Mouse (Mus musculus) forebrain, embryonic 15.5 days (tissue): ENCODE results near the gene Vmn2r14. TPM values are rescaled to one million over a fixed set of nuclear protein-coding genes. Genes with fewer than 3 reads are reported as not detected.
"Not testable (repeated sequence)": the region's sequence is repeated elsewhere in the genome, so short reads cannot be mapped to it uniquely, and the experiment has no call there.

Experiments used
- ATAC-seq: fragments of 200-750 bp; cut with Nextera tagmentation; replicated peaks from 2 replicates; pipeline ENCODE4 v1.8.0; 2017; ENCODE audit warnings: mild to moderate bottlenecking, moderate TSS enrichment, moderate library complexity
- H3K27ac ChIP-seq: fragments of 300-500 bp; sonication (generic); replicated peaks from 2 replicates; pipeline ENCODE4 v1.5.1; 2015; ENCODE audit warnings: mild to moderate bottlenecking, inconsistent platforms
- H3K27me3 ChIP-seq: fragments of 300-500 bp; sonication (generic); 2 replicates; pipeline ENCODE4 v1.6.1; 2015; ENCODE audit warnings: inconsistent platforms
- H3K36me3 ChIP-seq: fragments of 300-500 bp; sonication (generic); 2 replicates; pipeline ENCODE4 v1.6.1; 2015; ENCODE audit warnings: mild to moderate bottlenecking, inconsistent platforms
- H3K4me1 ChIP-seq: fragments of 300-500 bp; sonication (generic); 2 replicates; pipeline ENCODE4 v1.6.1; 2015; ENCODE audit warnings: inconsistent platforms
- H3K4me2 ChIP-seq: fragments of 300-500 bp; sonication (generic); replicated peaks from 2 replicates; pipeline ENCODE4 v1.6.1; 2015; ENCODE audit warnings: mild to moderate bottlenecking, inconsistent platforms
- H3K4me3 ChIP-seq: fragments of 300-500 bp; sonication (generic); 2 replicates; pipeline ENCODE4 v1.5.1; 2015; ENCODE audit warnings: mild to moderate bottlenecking, inconsistent platforms
- H3K9ac ChIP-seq: fragments of 300-500 bp; sonication (generic); replicated peaks from 2 replicates; pipeline ENCODE4 v1.6.1; 2015; ENCODE audit warnings: mild to moderate bottlenecking, inconsistent platforms
- H3K9me3 ChIP-seq: fragments of 300-500 bp; sonication (generic); 2 replicates; pipeline ENCODE4 v1.6.1; 2016; ENCODE audit warnings: inconsistent platforms
- WGBS: fragments of 180-500 bp; shearing (Covaris S2); methylation state at CpG from one replicate; pipeline ENCODE4 v1.1.7; 2015; ENCODE audit warnings: mixed read lengths; 5-methylcytosine and 5-hydroxymethylcytosine counted together
- polyA plus RNA-seq: library from polyadenylated mRNA; unstranded; fragments of >200 nt; fragmentation: Nextera tagmentation; extraction: Ambion mirVana; gene quantifications from 2 replicates; pipeline ENCODE4 v1.2.1, GENCODE M21; 2015

The Vmn2r14 gene
- not detected in 2 replicates for polyA plus RNA-seq

DNA sequence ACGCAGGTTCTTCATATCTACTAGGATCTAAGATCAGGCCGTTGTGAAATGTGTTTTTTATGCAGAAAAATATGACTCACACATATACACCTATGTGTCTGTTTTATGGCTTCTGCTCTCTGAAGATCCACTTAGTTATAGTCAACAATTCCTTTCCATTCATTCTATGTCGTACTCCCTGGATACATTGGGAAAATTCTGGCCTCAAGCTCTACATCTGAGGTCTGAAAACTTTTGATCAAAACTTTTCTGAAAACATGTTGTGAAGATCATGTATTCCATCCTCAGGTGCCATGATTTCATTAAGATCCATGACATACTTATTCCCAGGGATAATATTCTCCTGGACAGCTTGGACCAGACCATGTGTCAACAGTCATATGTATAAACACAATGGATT lies at the start of gene Vmn2r14:
TSS of gene Vmn2r14 (minus strand) at position 101 of the 400 bp plus-strand sequence.
- no peaks in the 10 kb centered on the region for H3K36me3 ChIP-seq
- WGBS: 69% methylated on average over 3 of the region's 3 CpGs

DNA sequence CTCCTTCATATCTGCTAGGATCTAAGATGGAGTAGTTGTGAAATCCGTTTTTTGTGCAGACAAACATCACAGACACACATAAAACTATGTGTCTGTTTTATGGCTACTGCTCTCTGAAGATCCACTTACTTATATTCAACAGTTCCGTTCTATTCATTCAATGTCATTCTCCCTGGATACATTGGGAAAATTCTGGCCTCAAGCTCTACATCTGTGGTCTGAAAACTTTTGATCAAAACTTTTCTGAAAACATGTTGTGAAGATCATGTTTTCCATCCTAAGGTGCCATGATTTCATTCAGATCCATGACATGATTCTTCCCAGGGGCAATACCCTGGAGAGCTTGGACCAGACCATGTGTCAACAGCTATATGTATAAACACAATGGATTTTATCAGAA lies 32.4 kb downstream of the Vmn2r14 start, which contains the start of gene Vmn2r13:
TSS of gene Vmn2r13 (minus strand) at position 101 of the 400 bp plus-strand sequence.
- 52% methylated on average over 2 of the region's 2 CpGs for WGBS
- H3K4me2 ChIP-seq, H3K4me1 ChIP-seq, H3K27me3 ChIP-seq, ATAC-seq, H3K9me3 ChIP-seq, H3K36me3 ChIP-seq, H3K27ac ChIP-seq, H3K9ac ChIP-seq, H3K4me3 ChIP-seq: not testable (repeated sequence)

More for the DNA sequence above, at the start of gene Vmn2r14:
- Histone ChIP-seq H3K4me2 (no peak within 1 kb of the TSS), H3K9me3 (peaks cover 16% of the 10 kb centered on the region; the same call in 1 of the 2 replicates), H3K9ac (no peak within 1 kb of the TSS), H3K27me3 (no peaks in the 10 kb centered on the region), H3K4me1 (no peaks in the 10 kb centered on the region), H3K4me3 (no peak within 1 kb of the TSS), H3K27ac (no peak within 1 kb of the TSS)
- no peak for ATAC-seq

DNA sequence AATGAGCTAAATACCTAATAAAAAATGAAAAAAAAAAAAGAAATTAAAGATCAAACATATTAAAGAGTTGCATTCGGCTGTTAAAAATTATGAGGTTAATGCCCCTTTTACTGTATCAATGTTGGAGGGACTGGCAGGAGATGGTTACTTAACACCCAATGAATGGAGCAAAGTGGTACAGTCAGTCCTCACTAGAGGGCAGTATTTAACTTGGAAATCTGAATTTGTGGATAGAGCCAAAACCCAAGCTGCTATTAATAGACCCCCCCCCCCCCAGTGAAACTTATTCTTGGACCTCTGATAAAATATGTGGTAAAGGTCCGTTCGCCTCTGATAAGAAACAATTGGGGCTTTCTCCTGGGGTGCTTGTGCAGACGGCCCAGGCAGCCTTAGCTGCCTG lies 57.7 kb downstream of the Vmn2r14 start:
- ATAC-seq, H3K9ac ChIP-seq, H3K4me1 ChIP-seq, H3K4me3 ChIP-seq, H3K9me3 ChIP-seq, H3K27me3 ChIP-seq, H3K27ac ChIP-seq, H3K4me2 ChIP-seq, H3K36me3 ChIP-seq: not testable (repeated sequence)
- WGBS: 85% methylated on average over 4 of the region's 4 CpGs

Other genes with a start within 250 kb of the Vmn2r14 start
- not detected in 2 replicates for gene Vmn2r10, start 218.2 kb downstream of the Vmn2r14 start, polyA plus RNA-seq
- not detected in 2 replicates for gene Vmn2r11, start 165.1 kb downstream of the Vmn2r14 start, polyA plus RNA-seq
- gene Vmn2r12, start 126.8 kb downstream of the Vmn2r14 start, polyA plus RNA-seq: not detected in 2 replicates
- not detected in 2 replicates for gene Vmn2r13, start 32.5 kb downstream of the Vmn2r14 start, polyA plus RNA-seq
- gene Vmn2r15, start 72.9 kb upstream of the Vmn2r14 start, polyA plus RNA-seq: not detected in 2 replicates
- gene Vmn2r16, start 105.5 kb upstream of the Vmn2r14 start, polyA plus RNA-seq: not detected in 2 replicates
- not detected in 2 replicates for gene Vmn2r17, start 195.0 kb upstream of the Vmn2r14 start, polyA plus RNA-seq